Mouse (Mus musculus) heart, postnatal 14 days (tissue): ENCODE results near the gene Magi3. TPM values are rescaled to one million over a fixed set of nuclear protein-coding genes. Genes with fewer than 3 reads are reported as not detected.

Source experiments
- DNase-seq, 2 experiments: peaks; one replicate each; pipeline ENCODE4 v3.0.0; 2021 to 2022
- intact Hi-C: fragments of 180-260 bp; cut with DNase I; formaldehyde crosslinking; loops from one replicate; pipeline ENCODE4 v1.15.1; 2025
- total RNA-seq, 2 experiments: library from RNA; stranded (reverse); gene quantifications; 2 replicates each; pipeline ENCODE4 v1.2.3; 2021

Gene Magi3
- total RNA-seq, 2 experiments from 2014 or later = 35.8 to 41.7 TPM

- DNase-seq = peak; percentile 69 to 71
- intact Hi-C loops = loop anchor here (2.0 to 10.0 kb wide), 3 partner anchors 117 to 305 kb away; partner anchors contain the start of gene Rsbn1
These were observed 461 bp downstream of the Magi3 start for GRCm38 (mm10) chr3:104219531-104220294.

DNA sequence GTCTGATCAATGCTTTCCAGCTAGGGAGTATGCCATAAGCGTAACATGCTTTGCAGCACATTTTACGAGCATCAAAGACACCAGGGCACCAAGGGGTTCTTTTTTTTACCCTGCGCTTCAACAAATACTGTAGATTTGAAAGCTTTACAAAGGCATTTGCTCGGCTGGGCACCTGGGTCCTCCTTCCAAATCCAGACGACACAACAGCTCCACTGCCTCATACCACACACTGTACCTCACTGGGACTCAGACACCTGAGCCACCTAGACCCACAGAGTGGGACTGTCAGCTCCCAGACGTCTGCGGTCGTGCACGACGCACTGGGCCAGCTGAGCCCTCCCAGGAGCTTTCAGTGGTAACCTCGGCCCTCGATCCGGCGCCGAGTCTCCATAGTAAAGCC, 1.2 kb downstream of the Magi3 start:
- peak; percentile 34 to 36 for DNase-seq
- intact Hi-C loops = loop anchor here (5.0 to 10.0 kb wide), 2 partner anchors 117 to 304 kb away; partner anchors contain the start of gene Rsbn1

DNA sequence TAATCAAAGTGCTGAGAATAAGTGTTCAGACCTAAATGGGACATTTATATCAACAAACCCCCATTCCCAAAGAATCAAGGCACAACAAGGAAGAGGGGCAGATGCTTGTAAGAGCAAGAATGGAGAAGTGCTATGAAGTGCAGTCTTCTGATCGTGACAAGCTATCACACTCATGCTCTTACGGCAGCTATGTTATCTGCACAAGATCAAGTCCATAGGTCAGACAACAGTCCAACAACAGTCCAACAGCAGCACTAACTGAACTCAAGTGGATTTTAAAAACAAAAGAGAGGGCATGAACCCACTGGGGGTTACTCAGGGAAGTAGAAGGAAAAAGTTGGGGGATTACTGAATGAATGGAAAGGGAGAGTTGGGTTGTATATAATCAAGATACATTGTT, 30.4 kb downstream of the Magi3 start:
- no peak for DNase-seq
- intact Hi-C loops = no loop called here

DNA sequence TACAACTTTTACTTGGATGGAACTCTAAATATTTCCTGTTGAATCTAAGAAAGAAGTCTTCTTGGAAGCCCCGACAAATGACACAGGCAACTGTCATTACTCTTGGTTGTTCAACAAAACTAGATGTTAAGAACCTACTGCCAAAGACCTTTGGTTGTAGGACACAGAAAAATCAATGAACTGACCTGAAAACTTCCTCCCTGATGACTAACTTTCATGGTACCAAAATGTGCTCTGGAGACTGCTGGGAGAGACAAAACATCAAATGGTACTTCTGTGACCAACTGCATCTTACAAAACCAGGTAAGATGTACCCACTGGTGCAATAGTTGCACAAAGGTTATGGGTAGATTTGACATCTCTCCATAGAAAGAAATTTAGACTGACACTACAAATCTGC, 30.9 kb downstream of the Magi3 start:
- DNase-seq = no peak
- intact Hi-C loops = no loop called here

GRCm38 (mm10) chr3:104184270-104184669, 35.9 kb downstream of the Magi3 start:
- intact Hi-C loops = no loop called here
- no peak for DNase-seq

GRCm38 (mm10) chr3:104183656-104184055, 36.5 kb downstream of the Magi3 start:
- no peak for DNase-seq
- intact Hi-C loops = no loop called here

DNA sequence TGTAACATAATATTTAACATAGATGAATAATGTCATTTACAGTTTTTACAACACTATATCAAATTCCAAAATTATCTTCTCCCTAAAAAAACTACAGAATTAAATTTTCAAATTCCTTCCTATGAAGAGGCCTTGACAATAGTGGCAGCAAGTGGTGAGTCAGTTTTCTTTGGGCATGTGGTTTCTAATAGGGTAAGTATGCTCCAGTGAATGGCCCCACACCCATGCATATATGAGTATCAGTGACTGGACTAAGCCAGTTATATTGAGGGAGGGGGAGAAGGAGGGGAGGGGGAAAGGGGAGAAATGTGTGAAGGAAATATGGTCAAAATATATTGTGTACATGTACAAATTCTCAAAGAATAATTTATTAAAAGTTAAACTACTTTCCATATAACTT, 37.5 kb downstream of the Magi3 start:
- DNase-seq = no peak
- intact Hi-C loops = no loop called here

- intact Hi-C loops = no loop called here
- DNase-seq = no peak
These were observed 58.8 kb downstream of the Magi3 start for GRCm38 (mm10) chr3:104161347-104161746.

DNA sequence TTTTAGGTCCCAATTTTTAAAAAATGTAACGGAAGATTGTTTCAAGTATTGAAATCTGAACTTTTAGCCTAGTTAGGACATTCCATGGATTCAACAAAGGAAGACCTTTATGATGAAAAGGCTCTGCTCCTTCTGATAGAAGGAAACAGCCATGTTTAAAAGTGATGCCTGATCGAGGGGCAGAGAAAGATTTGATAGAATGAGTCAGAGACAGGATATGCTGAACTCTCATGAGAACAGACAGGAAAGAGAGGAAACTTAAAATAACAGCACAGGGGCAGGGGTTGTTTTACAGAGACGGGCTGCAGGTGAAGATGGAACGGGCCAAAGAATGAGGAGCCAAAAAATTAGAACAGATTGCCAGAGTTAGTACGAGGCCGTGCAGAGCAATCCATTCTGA, 59.6 kb downstream of the Magi3 start:
- DNase-seq = no peak
- intact Hi-C loops = no loop called here

DNA sequence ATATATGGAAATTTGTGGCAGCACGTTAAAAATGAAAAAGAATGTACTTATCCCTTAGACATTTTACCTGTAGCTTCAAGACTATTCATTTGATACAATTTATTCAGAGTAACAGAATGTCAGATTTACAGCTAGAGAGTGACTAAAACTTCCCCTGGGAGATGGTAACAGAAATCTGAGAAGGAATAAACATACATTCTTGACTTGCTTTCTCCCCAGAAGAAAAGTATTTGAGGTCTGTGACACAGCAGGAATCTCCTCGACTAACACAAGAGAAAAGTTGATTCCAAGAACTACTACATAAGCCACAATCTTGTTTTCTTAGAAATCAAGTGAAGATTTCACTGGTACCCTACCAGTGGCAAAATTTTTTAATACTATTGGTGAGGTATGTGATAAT, 70.0 kb downstream of the Magi3 start:
- intact Hi-C loops = no loop called here

GRCm38 (mm10) chr3:104142376-104142775, 77.8 kb downstream of the Magi3 start:
- intact Hi-C loops = no loop called here
- DNase-seq = peak in 1 of 2 experiments; percentile 44

More for the DNA sequence above, 70.0 kb downstream of the Magi3 start:
- no peak for DNase-seq

- intact Hi-C loops = no loop called here
- DNase-seq = no peak
These were observed 81.2 kb downstream of the Magi3 start for GRCm38 (mm10) chr3:104138953-104139450.

DNA sequence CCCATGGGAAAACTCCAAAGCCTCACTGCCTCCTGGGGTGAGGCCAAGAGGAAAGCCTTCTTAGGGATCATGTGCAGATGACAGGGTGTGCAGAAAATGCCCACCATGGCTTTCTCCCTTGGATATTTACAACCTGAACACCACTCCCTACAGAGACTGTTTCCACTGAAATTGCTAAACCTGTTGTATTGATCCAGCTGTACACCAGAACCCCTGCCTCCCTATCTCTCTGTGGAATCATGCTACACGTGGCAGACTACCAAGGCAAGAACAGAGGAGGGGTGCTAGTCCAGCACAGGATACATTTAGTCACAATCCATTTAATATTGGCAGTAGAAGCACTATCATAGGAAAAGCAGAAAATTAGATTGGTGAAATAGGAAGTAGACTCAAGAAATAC, 94.5 kb downstream of the Magi3 start:
- intact Hi-C loops = no loop called here
- no peak for DNase-seq

- DNase-seq = no peak
- intact Hi-C loops = no loop called here
These were observed 96.3 kb downstream of the Magi3 start for GRCm38 (mm10) chr3:104123846-104124245.

DNA sequence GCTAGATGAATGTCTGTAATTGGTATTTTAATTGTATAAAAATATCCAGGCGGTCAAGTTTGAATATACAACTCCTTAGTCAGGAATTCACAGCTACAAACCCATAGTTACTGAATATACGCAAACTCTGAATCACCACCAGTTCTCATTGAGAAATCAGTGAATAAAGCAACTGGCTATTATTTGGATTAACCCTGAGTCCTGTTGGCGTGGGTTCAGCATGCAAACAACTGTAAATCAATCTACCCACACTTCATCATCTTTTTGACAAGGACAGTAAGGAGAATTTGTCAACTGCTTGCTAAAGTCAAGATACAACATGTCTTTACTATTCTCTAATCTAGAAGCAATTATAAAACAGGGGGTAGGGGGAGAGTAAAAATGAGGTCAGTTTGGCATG, 110.7 kb downstream of the Magi3 start:
- intact Hi-C loops = no loop called here
- no peak for DNase-seq

DNA sequence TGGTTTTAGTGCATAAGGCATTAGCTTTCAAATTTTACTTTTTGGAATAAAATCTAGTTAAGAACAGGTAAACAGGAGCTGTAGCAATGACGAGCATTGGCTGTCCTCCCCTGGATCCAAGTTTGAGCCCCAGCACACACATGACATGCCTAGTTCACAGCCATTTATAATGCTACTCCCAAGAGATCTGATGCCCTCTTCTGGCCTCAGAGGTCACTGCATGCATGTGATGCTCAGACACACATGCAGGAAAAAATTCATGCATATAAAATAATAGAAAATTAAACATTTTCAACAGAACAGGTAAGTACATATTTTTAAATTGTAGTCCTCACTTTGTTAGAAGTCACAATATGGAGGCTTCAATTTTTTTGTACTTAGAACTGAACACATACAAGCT, 115.2 kb downstream of the Magi3 start:
- peak; percentile 30 to 57 for DNase-seq
- intact Hi-C loops = loop anchor here (5.0 kb wide), 2 partner anchors 112 to 337 kb away; no protein-coding TSS in a partner anchor

- intact Hi-C loops = loop anchor here (5.0 kb wide), 2 partner anchors 116 to 341 kb away; no protein-coding TSS in a partner anchor
- DNase-seq = no peak
These were observed 118.5 kb downstream of the Magi3 start for GRCm38 (mm10) chr3:104101721-104102120.

- no peak for DNase-seq
- intact Hi-C loops = loop anchor here (5.0 kb wide), 2 partner anchors 116 to 341 kb away; no protein-coding TSS in a partner anchor
These were observed 118.9 kb downstream of the Magi3 start for GRCm38 (mm10) chr3:104101249-104101648.

DNA sequence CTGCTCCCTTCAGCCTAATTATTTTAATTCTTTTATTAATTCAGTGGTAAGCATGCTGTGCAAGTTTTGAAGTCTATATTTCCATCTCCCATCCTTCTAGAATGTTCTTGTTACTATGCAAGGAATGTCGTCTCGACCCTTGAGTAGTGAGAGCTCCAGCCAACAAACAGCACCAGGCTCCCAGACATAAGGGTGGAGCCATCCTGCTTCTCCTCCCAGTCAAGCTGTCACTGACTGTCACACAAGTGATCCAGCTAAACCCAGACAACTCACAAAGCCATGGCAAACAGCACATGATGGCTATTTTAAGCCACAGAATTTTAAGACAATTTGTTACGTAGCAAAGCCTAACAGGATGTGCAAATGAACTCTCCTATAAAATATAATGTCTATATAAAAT, 124.2 kb downstream of the Magi3 start:
- intact Hi-C loops = loop anchor here (5.0 kb wide), 1 partner anchor 64 kb away; no protein-coding TSS in a partner anchor
- peak in 1 of 2 experiments; percentile 33 for DNase-seq

GRCm38 (mm10) chr3:104094646-104095045, 125.5 kb downstream of the Magi3 start:
- intact Hi-C loops = loop anchor here (5.0 kb wide), 1 partner anchor 62 kb away; no protein-coding TSS in a partner anchor
- DNase-seq = no peak

DNA sequence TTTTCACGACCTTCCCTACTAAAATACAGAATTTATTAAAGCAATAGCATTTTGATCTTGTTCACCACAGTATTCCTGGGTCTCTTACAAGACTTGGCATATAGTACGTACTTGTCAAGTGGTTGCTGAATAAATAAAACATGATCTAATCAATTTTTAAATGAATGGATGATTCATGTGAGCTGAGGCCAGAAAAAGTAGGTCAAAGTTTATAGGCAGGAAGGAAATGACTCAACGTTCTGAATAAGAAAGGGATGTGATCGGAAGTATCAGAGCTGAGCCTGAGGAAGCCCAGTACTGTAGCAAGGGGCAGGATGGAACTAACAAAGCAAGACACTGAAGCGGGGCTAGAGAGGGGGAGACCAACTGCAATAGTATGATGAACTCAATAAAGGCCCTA, 127.4 kb downstream of the Magi3 start:
- peak in 1 of 2 experiments; percentile 21 for DNase-seq
- intact Hi-C loops = no loop called here

GRCm38 (mm10) chr3:104082031-104082430, 138.1 kb downstream of the Magi3 start:
- intact Hi-C loops = no loop called here
- DNase-seq = no peak
